Mouse (Mus musculus): ENCODE data around the gene Atp6v0c.

The Atp6v0c gene

DNA sequence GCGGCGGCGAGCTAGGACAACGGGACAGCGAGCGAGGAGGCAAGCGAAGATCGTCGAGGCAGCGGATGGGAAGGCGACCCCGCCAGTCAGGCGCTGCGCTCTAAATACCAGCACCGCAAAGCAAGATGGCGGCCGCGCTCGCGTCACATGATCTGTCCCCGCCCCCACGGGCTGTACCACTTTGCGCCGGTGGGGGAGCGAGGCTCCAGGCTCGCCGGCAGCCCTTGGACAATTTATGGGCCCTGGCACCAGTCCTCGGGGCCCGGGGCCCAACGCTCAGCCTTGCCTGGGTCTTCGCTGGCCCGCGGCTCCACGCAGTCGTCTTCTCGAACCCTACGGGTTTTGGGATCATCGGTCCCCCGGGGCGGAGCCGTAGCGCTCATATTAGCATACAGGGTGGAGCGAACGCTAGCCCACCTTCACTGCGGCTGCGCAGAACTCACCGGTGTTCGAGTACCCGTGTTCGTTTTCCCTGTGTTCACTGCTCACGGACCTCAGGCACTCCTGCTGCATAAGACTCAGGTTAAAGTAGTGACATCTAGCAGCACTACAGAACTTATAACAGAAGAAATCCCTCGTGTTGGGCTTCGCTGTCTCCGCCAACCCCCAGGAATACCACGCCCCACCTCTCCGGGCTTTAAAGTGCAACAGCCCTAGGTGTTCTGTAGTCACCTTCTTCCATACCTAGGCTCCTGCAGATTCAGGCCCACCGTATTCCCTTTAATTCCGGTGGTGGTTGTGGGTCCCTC, at the start of gene Atp6v0c:
Gene Atp6v0c, minus strand, starts transcription at position 386 of the 749 bp plus-strand sequence.
- peak; percentile 93 for DNase-seq (ENCODE audit: low read depth)

DNA sequence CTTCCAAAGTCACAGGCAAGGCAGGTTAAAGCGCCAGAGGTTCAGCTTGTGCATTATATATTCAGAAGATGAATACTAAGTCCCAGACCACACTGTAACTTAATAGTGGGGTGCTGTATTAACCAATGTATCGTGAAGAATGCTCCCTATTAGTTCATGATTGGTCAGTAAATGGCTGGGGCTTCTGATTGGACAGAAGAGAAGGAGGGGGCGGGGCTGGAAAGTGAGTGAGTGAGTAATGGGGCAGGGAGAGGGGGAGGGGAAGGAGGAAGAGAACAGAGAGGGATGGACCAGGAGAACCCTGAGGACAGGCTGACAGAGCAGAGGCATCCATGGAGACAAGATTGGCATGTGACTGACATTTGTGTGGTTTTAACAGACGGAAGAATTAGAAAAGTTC, 47.3 kb upstream of the Atp6v0c start:
- no peak for DNase-seq (ENCODE audit: low read depth)

DNA sequence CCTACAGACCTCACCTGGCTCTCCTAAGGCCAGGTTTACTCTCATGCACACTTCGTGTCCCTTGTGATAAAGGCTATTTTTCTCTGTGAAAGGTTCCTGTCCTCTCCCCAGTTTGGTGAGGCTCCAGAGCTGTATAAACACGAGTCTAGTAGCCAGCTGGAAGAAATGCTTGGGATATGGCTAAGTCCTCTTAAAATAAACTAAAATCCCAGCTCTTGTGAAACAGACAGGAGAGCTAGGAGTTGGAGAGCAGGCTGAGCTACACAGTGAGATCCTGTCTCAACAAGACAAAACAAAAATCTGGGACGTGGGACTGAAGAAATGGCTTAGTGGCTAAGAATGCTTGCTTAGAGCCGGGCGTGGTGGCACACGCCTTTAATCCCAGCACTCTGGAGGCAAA, 43.7 kb upstream of the Atp6v0c start:
- DNase-seq (ENCODE audit: low read depth) = no peak

DNA sequence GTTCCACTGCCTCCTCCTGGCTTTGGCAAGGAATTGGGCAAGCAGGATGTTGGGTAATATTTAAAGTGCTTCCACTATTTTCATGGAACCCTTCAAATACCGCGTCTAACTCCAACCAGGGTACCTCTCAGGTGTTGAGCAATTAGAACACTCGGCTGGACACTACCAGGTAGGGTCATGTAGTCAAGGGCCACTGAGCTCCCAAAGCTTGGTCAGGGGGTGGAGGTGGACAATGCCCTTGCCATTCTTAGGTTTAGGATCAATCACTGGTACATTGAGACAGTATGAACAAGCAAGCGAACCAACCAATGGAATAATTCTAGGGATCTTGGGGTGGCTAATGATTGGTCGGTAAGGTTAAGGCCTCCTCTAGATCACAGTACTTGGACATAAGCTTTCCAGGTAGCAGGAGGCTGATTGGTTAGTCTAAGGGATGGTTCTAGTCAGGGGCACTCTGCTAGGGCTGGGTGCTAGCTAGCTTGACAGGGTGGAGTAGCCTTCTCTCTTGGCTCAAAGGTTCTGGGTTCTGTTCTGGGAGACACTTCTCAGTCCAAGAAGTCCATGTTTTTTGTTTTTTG, 43.0 kb upstream of the Atp6v0c start:
- DNase-seq (ENCODE audit: low read depth) = no peak

DNA sequence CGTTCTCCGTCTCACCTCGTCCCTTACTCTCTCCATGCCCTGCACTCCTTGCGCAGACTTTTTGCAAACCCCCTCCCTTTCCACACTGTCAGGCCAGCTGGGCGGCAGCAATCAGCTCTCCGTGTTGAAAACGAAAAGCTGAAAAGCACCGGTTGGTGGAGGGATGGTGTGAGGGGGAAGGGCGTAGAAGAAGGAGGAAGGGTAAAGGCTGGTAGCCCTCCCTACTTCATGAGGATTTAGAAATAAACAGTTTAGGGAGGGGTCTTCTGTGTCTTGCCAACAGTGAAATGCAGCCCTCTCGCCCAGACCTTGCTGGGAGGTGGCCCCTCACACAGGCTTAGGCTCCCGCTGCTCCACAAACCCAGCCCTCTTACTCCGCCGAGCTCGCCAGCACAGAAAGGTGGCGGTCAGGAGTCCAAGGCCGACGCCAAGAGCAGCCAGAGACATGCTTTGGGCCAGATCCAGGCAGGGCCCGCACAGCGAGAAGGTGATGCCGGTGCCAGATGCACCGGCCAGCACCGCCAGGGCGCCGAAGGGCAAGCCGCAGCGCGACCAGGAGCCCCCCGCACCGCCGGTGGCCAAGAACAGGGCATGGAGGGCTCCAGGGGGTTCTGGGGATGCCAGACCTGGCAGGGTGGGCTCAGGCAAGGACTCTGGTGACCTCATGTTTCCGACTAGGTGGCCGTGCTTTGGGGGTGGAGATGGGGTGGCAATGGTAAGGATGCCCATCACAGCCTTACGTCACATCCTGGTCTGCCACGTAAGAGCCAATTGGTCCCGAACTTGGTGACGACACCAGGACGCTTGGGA, 42.3 kb upstream of the Atp6v0c start:
- DNase-seq (ENCODE audit: low read depth) = no peak

DNA sequence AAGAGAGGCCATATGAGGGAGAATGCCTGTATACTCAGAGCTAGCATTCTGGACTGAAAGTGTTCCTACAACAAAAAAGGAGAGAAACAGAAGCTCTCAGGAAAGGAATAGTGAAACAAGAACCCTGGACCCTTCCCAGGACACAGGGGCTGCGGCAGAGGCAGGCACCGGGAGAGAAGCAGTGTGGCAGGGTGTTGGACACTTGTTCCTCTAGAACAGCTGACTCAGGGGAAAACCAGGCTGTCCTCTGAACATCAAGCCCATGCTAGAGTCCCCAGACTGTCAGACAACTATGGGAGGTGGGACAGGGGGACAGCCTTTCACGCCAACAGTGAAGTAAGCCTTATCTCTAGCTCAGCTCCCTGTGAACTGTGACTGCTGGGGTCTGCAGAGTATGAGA, 41.1 kb upstream of the Atp6v0c start:
- no peak for DNase-seq (ENCODE audit: low read depth)

DNA sequence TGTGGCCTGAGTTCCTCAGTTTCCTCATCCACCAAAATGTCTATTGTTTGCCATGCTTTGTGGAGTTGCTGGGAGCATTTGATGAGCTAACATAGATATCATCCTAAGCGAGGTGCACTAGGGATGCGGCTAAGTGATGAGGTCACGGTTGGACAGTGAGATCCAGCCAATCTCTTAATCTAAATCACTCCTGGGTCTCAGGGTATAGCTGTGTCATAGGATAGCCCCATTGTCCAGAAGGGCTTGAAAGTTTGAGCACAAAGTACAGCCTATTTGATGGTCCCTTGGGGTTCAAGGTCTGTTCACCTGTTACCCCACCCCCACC, 40.4 kb upstream of the Atp6v0c start:
- no peak for DNase-seq (ENCODE audit: low read depth)

DNA sequence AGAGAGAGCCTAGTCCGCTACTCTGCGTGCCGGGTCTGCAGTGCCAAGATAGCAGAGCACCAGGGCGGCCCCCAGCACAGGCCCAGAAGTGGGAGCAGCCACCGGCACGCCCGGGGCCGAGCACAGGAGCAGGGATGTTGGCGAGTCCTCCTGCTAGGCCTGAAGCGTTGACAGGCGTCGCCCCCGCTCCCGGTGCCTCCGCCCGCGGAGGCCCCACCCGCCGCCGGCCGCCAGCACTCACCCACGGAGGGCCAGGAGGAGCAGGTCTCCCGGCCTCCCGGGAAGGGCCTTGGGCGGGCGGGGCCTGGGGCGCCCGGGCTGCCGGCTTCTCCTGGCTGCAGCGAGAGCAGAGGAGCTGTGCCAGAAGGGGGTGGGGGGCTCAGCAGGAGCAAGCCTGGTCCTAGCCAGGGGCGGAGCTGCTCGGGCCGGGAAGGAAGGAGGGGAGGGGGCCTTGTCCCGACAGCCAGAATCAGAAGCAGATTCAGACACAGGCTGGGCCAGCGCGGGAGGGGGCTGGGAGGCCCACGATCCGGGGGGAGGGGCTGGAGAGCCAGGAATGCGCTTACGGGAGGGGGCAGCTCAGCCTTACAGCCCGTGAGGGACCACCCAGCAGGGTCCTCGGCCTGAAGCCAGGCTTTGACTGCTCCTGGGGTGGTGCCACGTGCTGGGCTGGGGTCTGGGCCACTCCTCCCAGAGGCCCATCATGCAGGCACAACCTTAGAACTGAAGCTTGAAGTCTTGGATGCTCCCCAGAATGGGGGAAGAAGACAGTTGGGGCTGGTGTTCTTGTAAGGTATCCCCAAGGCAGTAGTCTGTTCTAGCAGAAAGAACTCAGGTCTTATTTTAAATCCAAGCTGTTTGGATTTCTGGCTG, 39.8 kb upstream of the Atp6v0c start, which contains the start of gene Ntn3:
Gene Ntn3, minus strand, starts transcription at position 489 of the 873 bp plus-strand sequence.
- no peak for DNase-seq (ENCODE audit: low read depth)

DNA sequence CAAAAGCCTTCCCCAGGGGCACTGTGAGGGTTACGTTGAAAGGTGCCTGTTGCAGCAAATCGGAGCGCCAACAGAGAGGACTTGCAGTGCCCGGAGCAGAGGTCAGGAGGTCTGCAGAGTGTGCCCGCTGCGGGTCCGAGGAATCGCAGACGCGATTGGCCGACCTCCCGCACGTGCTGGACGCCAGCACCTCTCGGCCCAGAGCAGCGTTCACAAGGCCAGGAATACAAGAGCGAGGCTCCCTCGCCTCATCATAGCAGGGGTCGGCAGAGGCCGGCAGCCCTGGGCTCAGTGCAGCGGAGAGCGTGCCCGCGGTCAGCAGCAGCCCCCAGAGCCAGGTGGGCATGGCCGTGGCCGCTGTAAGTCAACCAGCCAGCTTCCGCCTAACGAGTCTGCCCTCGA, 39.1 kb upstream of the Atp6v0c start:
- DNase-seq (ENCODE audit: low read depth) = no peak

DNA sequence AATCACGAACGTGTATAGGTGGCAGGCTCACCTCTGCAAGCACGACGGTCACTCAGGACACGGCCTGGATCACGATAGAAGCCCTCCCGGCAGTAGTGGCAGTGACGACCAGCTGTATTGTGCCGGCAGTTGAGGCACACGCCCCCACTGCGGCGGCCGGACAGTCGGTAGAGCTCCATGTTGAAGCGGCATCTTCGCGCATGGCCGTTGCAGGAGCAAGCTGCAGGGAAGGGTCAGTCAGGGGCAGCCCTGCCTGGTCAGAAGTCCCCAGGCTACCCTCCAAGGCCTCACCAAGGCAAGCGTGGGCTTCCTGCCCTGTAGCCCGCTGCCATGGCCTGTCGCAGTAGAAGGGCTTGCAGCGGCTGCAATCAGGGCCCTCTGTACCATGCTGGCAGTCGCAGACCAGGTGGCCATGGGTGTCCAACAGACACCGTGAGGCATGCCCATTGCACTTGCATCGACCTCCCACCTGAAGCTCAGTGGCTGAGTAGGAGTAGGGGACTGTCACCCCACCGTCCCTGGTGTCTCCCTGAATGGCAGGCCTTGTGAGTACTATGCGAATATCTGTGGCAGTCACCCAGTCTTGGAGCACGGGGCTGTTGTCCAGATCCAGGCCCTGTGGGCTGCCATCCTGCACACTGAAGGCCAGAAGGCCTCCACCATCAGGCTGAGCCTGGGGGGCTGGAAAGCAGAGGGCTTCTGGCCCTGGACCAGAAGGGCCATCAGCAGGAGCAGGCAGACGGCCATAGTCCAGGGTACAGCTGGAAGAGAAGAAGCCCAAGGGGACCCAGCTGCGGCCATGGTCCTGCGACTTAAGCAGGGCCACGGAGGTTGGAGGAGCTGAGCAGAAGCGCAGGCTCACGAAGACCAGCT, 38.5 kb upstream of the Atp6v0c start:
- no peak for DNase-seq (ENCODE audit: low read depth)

DNA sequence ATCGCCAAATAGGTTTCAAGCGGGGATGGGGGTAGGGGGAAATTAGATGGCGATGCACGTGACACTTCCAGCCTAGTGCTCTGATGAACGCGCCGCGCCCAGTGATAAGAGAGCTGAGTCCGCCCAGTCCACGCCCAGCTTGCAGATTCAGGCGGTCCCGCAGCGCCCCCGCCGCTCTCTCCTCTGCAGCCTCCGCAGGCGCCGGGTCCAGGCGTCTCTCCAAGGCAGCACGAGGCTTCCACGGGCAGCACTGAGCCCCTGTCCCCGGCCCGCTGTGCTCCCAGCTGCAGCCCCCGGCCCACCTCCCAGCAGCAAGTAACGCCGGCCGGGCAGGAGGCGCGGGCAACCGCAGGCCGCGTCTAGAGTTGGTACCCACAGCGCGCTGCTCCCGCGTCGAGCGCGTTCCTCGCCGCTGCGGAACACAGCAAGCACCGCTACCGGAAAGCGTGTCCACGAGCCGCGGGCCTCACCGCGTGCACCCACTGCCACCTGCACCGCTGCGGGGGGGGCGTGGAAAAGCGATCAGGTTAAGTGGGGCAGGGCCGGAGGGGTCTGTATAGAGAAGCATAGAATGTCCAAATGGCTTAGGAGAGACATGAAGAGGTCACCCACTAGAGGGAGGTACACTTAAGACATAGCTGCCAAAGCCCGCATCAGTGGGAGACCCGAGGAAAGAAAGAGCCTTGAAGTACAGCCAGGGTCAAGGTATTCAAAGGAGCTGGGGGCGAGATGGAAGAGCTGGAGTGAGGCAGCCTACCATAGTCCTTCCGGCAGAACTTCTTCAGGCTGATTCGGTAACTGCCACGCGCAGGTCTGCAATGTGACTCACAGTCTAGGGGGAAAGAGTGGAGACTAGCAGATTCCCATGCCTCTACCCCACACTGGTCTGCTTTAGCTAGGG, 37.2 kb upstream of the Atp6v0c start:
- DNase-seq (ENCODE audit: low read depth) = no peak

DNA sequence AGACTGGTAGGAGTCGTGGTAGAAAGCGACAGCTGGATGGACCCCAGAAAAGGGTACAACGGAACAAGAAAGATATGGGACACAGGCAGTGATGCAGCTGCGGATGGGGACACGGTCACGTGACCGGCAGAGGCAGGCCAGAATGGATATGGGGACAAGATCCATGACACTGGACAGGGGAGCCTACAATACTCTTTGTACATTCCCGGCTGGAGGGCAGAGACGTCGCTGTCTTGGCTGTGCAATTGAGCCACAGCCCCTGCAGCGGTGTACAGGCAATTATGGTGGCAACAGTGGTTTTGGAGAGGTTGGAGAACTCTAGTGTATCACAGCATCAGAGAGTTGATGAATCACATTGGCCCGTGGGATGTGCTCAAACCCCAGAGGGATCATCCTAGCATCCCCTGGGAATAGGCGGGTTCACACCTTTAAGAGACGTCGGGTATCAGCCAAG, 36.4 kb upstream of the Atp6v0c start:
- DNase-seq (ENCODE audit: low read depth) = no peak

DNA sequence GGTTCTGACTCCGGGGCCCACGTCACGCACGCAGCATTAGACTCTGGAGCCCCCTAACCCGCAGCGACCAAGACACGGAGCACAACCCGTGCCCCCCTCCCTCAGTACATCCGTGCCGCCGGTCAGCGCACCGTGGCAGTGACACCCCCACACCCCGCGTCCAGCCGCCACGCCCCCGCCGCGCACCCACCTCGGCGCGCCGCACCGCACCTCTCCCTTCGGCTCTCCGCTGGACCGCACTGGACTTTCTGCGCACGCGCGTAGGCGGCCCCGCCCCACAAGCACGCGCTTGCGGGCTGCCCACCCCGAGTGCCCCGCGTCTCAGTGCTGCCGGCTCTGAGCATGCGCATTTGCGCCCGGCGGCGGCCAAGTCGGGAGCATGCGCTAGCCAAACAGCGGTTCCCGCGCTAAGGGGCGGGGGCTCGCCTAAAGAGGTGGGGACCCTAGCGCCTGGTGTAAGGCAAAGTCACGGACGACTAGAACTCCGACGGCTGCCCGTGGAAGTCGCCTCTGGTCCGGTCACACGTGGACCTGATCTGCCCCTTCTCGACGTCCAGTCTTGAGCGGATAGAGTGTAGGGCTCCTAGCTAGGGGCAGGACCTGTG, 35.9 kb upstream of the Atp6v0c start, which contains the start of gene Tbc1d24:
Gene Tbc1d24, minus strand, starts transcription at position 279 of the 605 bp plus-strand sequence.
- peak; percentile 78 for DNase-seq (ENCODE audit: low read depth)

DNA sequence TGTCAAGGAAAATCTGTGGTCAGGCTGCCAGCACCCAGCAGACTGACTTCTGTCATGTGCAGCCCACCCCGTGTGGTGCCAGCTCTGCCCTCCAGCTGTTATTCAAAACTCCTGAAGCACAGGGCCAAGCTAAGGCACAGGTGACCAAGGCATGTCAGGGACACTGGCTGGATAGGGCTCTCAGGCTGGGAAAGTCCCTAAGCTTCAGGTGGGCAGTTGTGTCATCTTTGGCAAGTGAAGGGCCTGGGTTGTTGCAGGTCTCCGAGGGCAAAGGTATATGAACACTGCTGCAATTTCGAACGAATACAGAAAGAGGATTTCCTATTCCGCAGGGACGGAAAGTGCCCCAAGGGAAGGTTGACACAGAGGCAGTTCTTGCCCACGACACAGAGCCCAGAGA, 35.3 kb upstream of the Atp6v0c start:
- no peak for DNase-seq (ENCODE audit: low read depth)

DNA sequence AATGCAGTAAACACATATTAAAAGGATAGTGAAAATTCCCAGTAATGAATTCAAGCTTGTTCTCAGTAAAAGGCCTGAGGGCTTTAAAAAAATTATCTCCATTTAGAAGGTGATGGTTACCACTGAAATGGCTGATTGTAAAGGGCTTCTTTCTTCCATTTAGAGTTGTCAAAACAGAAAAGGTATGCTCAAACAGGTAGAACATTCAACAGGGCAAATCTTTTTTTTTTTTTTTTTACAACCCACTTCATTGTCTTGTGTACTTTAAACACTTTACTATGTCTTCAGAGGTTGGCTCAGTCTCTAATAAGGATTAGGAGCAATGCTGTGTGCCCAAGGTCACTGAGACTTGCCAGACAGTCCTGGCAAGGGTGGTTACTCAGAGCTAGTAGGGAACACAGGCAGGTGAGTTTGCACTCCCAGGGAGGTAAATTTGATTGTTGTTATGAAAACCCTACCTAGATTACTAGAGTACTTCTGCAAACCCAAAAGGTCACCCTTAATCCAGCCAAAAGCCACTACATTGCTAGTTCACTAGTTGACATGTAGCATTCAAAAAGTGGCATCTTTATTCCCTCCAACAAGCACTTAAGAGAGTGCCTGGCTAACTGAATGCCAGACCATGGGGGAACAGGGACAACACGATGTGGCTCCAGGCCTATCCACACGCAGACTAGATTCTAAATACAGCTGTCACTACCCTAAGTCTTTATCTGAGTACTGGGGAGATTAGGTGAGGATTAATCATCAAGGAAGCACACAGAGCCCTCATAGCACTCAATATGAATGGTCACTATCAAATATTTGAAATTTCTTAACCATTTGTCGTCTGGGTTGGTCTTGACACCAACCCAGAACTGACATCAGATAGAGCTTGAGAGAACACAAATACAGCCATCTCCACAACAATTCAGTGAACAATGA, 34.4 kb upstream of the Atp6v0c start:
- no peak for DNase-seq (ENCODE audit: low read depth)

DNA sequence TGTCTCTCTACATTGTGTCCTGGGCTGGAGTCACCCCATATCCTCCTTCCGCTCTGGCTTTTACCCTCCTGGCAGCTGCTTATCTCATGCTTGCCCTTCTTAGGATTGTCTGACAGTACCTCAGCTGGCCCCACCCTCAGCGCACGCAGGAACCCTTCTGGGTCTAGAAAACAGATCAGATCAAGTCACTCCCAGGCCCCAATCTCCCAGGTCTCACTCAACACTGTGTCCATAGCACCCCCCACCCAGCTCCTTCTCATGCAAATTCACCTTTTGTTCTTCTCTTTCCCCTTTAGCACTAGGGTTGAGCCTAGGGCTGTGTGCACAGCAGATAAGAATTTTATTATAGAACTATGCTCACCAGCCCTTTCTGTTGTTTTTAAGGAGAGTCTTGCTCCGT, 33.6 kb upstream of the Atp6v0c start:
- DNase-seq (ENCODE audit: low read depth) = no peak

DNA sequence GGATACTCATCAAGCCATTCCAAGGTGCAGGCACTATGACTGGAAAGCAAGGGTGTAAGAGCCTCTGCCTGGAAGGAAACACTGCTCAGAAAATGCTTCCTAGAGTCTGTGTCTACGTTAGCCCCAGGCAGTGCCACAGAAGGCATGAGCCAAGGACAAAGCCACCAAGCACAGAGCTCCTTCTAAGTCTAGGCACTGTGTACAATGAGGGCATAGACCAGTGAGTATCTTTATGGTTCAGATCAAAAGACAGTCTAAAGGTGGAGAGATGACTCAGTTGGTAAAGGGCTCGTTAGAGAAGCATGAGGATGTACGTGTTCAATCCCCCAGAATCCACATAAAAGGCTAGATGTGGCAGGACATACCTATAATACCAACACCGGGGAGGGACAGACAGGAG, 31.6 kb upstream of the Atp6v0c start:
- no peak for DNase-seq (ENCODE audit: low read depth)

DNA sequence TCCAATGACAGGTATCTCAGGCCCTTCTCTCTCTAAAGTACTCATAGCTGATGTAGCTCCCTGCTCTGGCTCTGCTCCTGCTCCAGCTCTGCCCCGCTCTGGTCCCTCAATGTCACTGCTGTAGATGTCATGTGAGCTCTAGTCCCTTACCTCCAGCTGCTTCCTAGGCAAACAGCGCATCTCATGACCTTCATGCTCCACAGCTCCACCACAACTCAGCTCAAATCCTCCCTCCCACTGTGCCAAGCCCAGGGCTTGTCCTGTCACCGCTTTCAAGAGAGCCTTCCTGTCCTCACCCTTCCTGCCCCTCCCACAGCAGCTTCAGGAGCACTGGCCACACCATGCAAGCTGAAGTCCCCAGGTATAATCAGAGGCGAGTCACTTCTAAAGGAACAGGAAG, 30.2 kb upstream of the Atp6v0c start:
- no peak for DNase-seq (ENCODE audit: low read depth)
